Mouse (Mus musculus): ENCODE data around the gene Pptc7.

GRCm38 (mm10) chr5:122306536-122306935 is 22.4 kb downstream of the Pptc7 start:
- TF ChIP-seq POLR2A (IDR thresholded peaks at IDR 0.05; ENCODE audit: borderline replicate concordance, low read depth, low read length) (no peak), CTCF (IDR thresholded peaks at IDR 0.05; ENCODE audit: low read depth, low read length) (no peak)

Data from bone marrow macrophage, adult 2 months (primary cell).